Mouse (Mus musculus) layer of hippocampus, adult 2 months (tissue): Measurements from ENCODE around the gene Rgma. TPM values are rescaled to one million over a fixed set of nuclear protein-coding genes. Genes with fewer than 3 reads are reported as not detected.
A peak's percentile ranks its signal among the peaks of the same experiment; 100 is the strongest.

ENCODE experiments used
- DNase-seq, 2 experiments: peaks; one replicate each; pipeline ENCODE4 v3.0.0; 2022; ENCODE audit warnings: low spot score in 2 of 2
- H3K27ac ChIP-seq: fragments of 200-600 bp; 2 replicates; pipeline ENCODE4 v1.8.1; 2022
- H3K4me3 ChIP-seq: fragments of 200-600 bp; 2 replicates; pipeline ENCODE4 v1.8.1; 2022; ENCODE audit warnings: mild to moderate bottlenecking
- CTCF ChIP-seq: fragments of 200-600 bp; conservative IDR thresholded peaks from 2 replicates; pipeline ENCODE4 v1.8.1; 2022; ENCODE audit warnings: antibody characterized with exemption, mild to moderate bottlenecking, moderate library complexity
- long read RNA-seq, 2 experiments: library from polyadenylated mRNA; stranded (forward); transcript quantifications; one replicate each; pipeline ENCODE4 v2.0.0; 2021; ENCODE audit warnings: borderline mapping rate in 2 of 2
- total RNA-seq, 2 experiments: library from RNA; stranded (reverse); gene quantifications; 2 replicates each; pipeline ENCODE4 v1.2.3; 2021

Rgma gene
- total RNA-seq: 10 to 100 TPM; 45.9 to 53.2 TPM
- long read RNA-seq, experiment 1, transcript Rgma-201 (4 exons, 3,586 nt): major isoform, 9 of 15 reads
- long read RNA-seq, experiment 1, transcript Rgma-204 (3 exons, 3,371 nt): minor isoform, 5 of 15 reads
- long read RNA-seq, experiment 1, partial matches to known transcripts: 0 of 15 reads
- long read RNA-seq, experiment 1, other reads (novel, unspliced or antisense): 1 of 15 reads
- long read RNA-seq, experiment 2, transcript Rgma-201 (4 exons, 3,586 nt): major isoform, 9 of 15 reads
- long read RNA-seq, experiment 2, partial matches to known transcripts: 0 of 15 reads
- long read RNA-seq, experiment 2, other reads (novel, unspliced or antisense): 3 of 15 reads

DNA sequence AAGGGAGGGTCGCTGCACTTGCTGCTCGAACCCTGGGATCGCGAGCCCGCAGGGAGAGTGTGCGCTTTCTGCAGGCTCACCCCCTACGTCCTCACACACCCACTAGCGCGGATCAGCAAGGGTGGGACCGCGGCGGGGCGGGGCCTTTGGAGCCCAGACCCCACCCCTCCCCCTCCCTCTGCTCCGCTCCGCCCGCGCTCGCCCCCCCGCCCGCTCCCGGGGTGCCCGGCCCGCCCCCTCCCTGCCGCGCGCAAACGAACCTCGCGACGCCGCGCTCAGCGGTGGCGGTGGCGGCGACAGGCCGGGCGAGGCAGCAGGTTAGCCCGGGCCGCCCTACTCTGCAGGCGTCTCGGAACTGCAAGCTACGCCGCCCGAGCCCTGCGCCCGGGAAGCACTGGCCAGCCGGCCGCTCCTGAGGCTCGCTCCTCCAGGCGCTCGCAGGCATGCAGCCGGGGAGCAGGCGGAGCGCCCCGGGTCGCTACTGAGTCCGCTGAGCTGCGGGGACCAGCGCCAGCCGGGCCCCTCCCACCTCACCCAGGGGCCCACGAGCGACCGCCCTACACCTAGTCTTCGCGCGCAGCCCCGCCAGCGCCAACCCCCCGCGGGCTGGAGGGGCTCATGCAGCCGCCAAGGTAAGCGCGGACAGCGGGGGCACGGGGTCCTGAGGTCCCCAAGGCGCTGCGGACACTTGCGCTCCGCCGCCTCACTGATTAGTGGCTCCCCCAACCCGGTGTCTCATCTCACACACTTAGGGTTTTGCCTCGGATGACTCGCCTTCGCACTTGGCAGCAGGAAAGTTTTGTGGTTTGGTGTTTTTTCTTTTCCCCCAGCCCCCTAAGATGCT, at the start of gene Rgma:
Gene Rgma, plus strand, starts transcription at position 253 of the 844 bp plus-strand sequence.
- DNase-seq: peak in 1 of 2 experiments; percentile 44

DNA sequence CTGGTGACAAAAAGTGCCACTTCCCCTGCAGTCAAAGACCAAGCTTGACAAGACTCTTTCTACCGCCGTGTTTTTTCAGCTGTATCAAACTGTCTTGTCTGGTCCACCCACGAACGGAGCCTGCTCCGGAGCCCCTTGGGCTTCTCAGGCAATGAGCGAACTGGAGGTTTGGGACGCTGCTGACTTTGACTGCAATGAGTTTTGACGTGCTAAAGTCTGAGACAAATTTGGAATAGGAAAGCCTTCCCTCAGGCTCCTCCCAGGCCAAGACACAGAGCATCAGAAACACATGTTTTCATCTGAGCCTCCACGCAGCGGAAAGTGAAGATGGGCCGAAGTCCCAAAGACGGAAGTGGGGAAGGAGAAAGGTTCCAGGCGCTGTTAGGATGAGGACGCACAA, 49.1 kb upstream of the Rgma start:
- no peak for DNase-seq
- Histone ChIP-seq H3K27ac (peak overlapping the region; percentile 58; the same call in 1 of the 2 replicates), H3K4me3 (no peak overlapping the region)
- no peak for TF ChIP-seq CTCF

More for the DNA sequence above, at the start of gene Rgma:
- TF ChIP-seq CTCF: no peak
- H3K27ac ChIP-seq: peak within 1 kb of the TSS; percentile 90
- H3K4me3 ChIP-seq: peak within 1 kb of the TSS; percentile 74

DNA sequence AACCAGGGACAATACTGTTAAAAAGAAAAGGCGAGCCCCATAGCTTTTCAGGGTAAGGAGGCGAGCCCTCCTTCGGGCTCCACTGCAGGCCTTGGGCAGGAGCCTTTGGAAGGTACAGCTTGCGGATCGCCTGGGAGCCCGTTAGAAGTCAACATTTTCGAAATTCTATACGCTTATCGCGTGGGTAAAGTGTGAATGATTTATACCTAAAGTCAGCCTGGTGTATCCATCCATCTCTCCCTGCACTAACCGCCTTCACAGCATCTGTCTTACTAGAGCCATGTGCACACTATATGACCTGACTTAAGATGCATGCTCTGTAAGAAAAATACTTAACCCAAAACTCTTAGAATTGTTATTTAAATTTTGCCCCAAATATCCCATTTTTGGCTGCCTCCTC, 48.6 kb upstream of the Rgma start:
- no peak for DNase-seq
- Histone ChIP-seq H3K27ac (peak overlapping the region; percentile 58; the same call in 1 of the 2 replicates), H3K4me3 (no peak overlapping the region)
- no peak for TF ChIP-seq CTCF

DNA sequence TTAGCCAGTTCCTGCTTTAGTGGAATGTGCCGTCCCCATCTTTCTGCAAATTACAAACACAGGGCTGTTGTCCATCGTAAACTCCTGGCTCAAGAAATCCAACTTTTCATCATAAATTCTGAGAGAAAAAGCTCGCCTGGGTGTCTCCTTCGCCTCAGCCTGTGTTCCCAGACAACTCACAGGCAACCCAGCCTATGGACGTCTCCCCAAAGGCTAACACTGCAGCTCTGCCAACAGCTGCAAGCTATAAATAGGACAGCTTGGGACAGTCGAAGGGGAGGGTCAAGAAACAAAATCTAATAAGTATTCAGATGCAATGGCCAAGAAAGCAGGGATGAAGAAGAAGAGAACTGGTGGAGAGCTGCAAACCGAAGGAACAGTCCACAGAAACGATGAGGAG, 48.1 kb upstream of the Rgma start:
- H3K4me3 ChIP-seq: no peak overlapping the region
- no peak for TF ChIP-seq CTCF
- H3K27ac ChIP-seq: peak overlapping the region; percentile 48; the same call in 1 of the 2 replicates
- no peak for DNase-seq

DNA sequence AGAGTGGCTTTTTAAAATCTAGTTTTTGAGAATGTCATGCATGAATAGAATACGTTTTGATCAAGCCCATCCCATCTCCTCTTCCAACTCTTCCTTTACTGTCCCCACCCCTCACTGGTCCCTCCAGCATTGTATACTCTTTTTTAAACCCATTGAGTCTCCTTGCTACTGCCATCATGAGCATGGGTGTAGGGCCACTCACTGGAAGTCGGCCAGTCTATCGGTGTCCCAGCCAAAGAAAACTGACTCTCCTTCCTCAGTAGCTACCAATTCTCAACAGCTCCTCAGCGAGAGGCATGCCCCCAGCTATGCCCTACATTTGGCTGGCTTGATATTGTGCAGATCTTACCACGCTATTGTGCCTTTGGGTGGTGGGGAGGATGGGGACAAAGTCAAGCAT, 47.7 kb upstream of the Rgma start:
- no peak overlapping the region for H3K4me3 ChIP-seq
- peak overlapping the region; percentile 48; the same call in 1 of the 2 replicates for H3K27ac ChIP-seq
- no peak for TF ChIP-seq CTCF
- DNase-seq: no peak

DNA sequence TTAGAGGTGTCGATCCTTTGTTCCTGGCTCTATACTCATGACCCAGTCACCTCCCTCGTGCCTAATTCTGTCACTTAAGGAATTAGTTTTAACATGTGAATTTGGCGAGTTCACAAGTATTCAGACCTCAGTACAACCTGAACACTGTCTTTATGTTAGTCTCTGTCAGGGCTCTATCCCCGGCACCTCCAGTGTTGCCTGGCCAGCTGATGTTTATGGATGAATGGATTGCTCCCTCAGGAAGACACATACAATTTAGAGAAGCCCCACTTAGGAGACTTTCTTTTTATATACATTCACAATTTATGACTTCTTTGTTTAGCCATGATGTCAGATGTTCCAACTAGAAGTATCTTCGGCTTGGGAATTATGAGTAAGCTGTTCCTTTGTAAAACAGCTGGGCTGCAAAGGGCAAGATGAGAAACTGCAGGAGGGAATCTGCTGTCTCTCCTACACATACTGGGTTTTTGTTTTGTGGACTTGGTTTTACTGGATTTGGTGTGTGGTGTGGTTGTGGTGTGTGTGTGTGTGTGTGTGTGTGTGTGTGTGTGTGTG, 46.6 kb upstream of the Rgma start:
- Histone ChIP-seq H3K27ac (0 out of 2 replicates have a peak overlapping the region, but pooled peaks have one; percentile 48), H3K4me3 (no peak overlapping the region)
- no peak for TF ChIP-seq CTCF
- DNase-seq: no peak

DNA sequence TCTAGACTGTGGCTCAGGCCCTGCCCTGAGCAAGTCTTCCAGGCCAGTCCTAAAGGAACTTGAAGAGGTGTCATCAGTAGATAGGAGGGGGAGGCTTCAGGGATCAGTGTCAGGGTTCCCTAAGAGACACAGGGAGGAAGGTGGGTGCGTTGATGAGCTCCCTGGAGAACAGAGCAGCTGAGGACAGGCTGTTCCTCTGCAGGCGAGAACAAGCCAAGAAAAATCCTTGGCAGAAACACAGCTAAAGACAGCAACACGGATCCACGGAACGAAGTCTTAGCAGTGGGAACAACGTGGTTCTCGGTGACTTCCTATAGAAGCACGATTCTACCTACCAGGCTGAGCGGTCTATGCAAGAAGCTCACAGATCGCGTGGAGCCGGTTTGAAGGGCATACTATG, 44.6 kb upstream of the Rgma start:
- H3K4me3 ChIP-seq: no peak overlapping the region
- peak overlapping the region; percentile 7; the same call in 1 of the 2 replicates for H3K27ac ChIP-seq
- peak in 1 of 2 experiments; percentile 58 for DNase-seq
- TF ChIP-seq CTCF: no peak

DNA sequence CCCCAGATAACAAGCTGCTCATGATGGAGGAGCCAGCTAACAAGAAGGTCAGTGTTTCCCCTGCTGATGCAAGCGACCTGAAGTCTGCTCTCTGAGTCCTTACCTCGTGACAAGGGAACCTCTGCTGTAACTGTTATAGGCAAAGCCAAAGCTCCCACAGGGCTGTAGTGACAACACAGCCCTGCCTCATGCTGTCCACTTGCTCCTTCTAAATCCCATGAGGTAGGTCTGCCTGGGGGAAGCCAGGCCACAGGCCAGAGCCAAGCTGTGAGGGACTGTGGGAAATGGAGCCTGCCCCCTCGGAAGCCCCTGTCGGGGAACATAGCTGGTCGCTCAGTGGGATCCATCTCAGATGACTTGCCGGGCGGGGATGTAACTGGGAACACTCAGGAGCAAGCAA, 43.7 kb upstream of the Rgma start:
- H3K4me3 ChIP-seq: no peak overlapping the region
- no peak for TF ChIP-seq CTCF
- peak overlapping the region; percentile 18; the same call in 1 of the 2 replicates for H3K27ac ChIP-seq

DNA sequence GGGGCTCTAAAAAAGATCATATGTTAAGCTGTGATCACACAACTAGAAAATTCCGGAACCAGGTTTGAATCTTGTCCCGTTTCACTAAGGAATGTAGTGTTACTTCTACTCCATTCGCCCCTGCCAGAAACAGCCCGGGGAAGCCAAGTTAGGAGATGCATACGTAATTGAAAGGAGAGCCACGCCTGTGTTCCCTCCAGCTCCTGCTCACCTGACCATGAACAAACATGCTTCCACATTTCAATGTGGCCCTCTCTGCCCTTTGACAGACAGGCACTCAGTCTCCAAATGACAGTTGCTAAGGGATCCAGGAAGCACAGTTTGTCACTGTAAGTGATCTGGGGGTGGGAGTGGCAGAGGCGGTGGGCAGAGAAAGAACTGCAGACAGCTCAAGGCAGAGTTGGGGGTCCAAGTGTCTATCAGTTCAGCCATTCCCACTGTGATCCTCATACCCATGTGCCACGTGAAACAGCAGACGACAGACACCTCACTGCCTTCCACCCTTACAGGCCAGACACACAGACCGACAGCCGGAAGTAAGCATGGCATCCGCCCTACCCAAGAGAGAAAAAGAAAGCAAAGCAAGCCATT, 41.8 kb upstream of the Rgma start:
- no peak for DNase-seq
- no peak for TF ChIP-seq CTCF
- H3K27ac ChIP-seq: no peak overlapping the region; the same call in 1 of the 2 replicates
- H3K4me3 ChIP-seq: no peak overlapping the region

More for the DNA sequence above, 43.7 kb upstream of the Rgma start:
- DNase-seq: no peak

DNA sequence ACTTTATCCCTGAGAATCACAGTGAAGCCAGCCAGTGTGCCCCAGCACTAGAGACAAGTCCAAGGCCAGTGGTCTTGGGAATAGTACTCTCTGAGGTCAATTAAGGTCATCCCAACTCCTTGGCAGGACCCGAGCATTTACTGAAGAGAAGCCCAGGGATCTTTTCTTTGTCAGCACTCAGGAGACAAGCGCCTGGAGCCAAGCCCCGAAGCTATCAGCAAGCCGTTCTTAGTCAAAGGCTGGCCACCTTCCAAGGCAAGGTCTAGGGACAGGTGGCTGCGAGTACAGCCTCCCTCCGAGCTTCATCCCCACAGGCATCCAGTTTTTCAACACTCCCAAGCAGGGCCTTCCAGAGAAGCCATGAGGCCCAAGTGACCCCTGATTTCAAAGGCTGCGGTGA, 40.4 kb upstream of the Rgma start:
- no peak for TF ChIP-seq CTCF
- no peak overlapping the region for H3K4me3 ChIP-seq
- peak overlapping the region; percentile 75; the same call in 1 of the 2 replicates for H3K27ac ChIP-seq
- DNase-seq: no peak

DNA sequence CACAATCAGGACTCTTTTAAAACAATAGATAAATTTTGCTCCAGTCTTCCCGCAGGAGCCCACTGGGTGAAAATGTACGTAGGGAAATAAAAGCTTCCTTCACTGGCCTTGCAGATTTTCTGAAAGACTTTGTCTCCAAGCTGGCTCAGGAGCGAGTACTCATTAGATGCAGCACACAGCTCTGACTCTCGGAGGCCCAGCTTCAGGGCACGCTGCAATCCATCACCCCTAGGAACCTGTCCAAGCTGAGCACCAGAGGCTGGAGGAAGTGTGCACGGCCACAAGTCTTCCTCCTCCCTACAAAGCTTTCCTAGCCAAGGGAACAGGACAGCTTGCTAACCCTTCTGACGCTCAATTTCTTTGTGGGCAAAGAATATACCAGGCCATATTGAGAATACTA, 38.9 kb upstream of the Rgma start:
- H3K27ac ChIP-seq: peak overlapping the region; percentile 75
- no peak for DNase-seq
- no peak overlapping the region for H3K4me3 ChIP-seq
- no peak for TF ChIP-seq CTCF

DNA sequence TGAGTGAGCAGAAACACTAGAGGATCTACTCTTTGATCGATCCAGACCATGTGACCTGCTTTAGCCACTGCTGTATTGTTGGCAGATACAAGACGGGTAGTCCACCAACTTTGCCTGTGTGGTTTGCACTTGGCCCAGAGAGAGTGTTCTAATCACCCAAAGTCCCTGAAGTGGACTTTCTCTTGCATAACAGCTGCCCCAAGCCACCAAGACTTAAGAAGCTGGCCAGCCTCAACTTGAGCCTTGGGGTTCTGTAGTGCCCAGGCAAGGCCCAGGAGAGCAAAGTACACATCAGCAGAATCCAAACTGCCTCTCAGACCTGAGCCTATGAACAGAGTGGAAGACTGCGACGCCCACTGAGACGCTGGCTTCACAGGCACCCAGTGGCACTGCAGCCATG, 37.0 kb upstream of the Rgma start:
- H3K4me3 ChIP-seq: no peak overlapping the region
- H3K27ac ChIP-seq: no peak overlapping the region
- TF ChIP-seq CTCF: no peak
- DNase-seq: no peak
